ENCODE assay signal across 9 mouse cellular contexts in genomic region chr7:98430785-98431184, GRCm38 (mm10). TPM values are rescaled to one million over a fixed set of nuclear protein-coding genes. Genes with fewer than 3 reads are reported as not detected.
DNase-seq lines count a peak whose midpoint lies in the region; ATAC-seq lines count a peak whose summit lies in the region.
"Had no signal": no experiment of that assay in that cellular context is flagged by ENCODE, and none has a peak within 500 bp of the region (broad histone marks: within the 10 kb centered on the region; RNA-seq: fewer than 3 reads in every experiment).

No protein-coding gene starts in this region.

- no peaks in the 10 kb centered on the region for H3K4me1 ChIP-seq in hindbrain, embryonic 16.5 days (ENCODE audit: control insufficient read depth, insufficient read depth, low read depth, low read length)

- H3K4me2 ChIP-seq in hindbrain, embryonic 16.5 days (ENCODE audit: low read length), result no peak overlapping the region

- no peaks in the 10 kb centered on the region for H3K36me3 ChIP-seq in hindbrain, embryonic 16.5 days (ENCODE audit: control insufficient read depth, insufficient read depth, low read length)

- H3K27ac ChIP-seq in hindbrain, embryonic 16.5 days (ENCODE audit: low read depth, low read length), result no peak overlapping the region

- 48% methylated on average over 3 of the region's 3 CpGs for WGBS in hindbrain, embryonic 16.5 days

- H3K9ac ChIP-seq in hindbrain, embryonic 16.5 days (ENCODE audit: low read depth, low read length), result no peak overlapping the region

- ATAC-seq in hindbrain, embryonic 16.5 days, result peak; percentile 76

- no peaks in the 10 kb centered on the region for H3K9me3 ChIP-seq in hindbrain, embryonic 16.5 days (ENCODE audit: control insufficient read depth, low read length)

- H3K4me3 ChIP-seq in hindbrain, embryonic 16.5 days (ENCODE audit: low read length), result no peak overlapping the region

- no peaks in the 10 kb centered on the region for H3K27me3 ChIP-seq in hindbrain, embryonic 16.5 days (replicated peaks; ENCODE audit: control insufficient read depth, insufficient read depth, low read length)

- peak; percentile 9 for DNase-seq in WW6 (ENCODE audit: low read depth, low spot score)
- peak; percentile 57 for DNase-seq in cerebellum, adult 8-10 months
- peak; percentile 71 for DNase-seq in forelimb bud, embryonic 11.5 days (ENCODE audit: low read depth, low spot score)
- peak; percentile 67 to 78 for DNase-seq in layer of hippocampus, postnatal 10 days (ENCODE audit: low spot score in 2 of 2)
- DNase-seq in mesoderm, embryonic 11.5 days (ENCODE audit: low read depth, low spot score), result peak; percentile 72
- DNase-seq in skeletal muscle tissue, adult 2 months (ENCODE audit: low read depth, low spot score), result peak; percentile 31
- DNase-seq in spleen, adult 12 weeks (ENCODE audit: low spot score), result no peak

RNA-seq across cellular contexts. Expression of gene Gucy2d, which starts 9.4 kb away (rescaled TPM):
- polyA plus RNA-seq in hindbrain, embryonic 16.5 days (2015; fragmentation: Nextera tagmentation; extraction: Ambion mirVana), result 0.28 and 0.40 TPM in 2 replicates
- total RNA-seq in layer of hippocampus, postnatal 10 days (2021), result not detected
- polyA plus RNA-seq: gonadal fat pad, adult 2 months had no signal

RNA-seq across cellular contexts. Expression of gene Lrrc32, which starts 58.3 kb away (rescaled TPM):
- polyA plus RNA-seq in hindbrain, embryonic 16.5 days (2015; fragmentation: Nextera tagmentation; extraction: Ambion mirVana), result 4.1 and 7.5 TPM in 2 replicates
- 1 to 10 TPM; 3.1 to 3.5 TPM for total RNA-seq in layer of hippocampus, postnatal 10 days (2021)
